Mouse (Mus musculus) Patski (cell line): ENCODE data around the gene Nnmt. TPM values are rescaled to one million over a fixed set of nuclear protein-coding genes. Genes with fewer than 3 reads are reported as not detected.

Experiments
- ATAC-seq: fragments of 100-300 bp; one replicate; pipeline ENCODE4 v1.8.0; 2021
- CTCF ChIA-PET: fragments of 350-600 bp; sonication (Branson Sonifier 250); formaldehyde crosslinking; loops from one replicate; lab custom pipeline; 2022; ENCODE audit warnings: inconsistent platforms; lab: Charles Lee
- POLR2A ChIA-PET: fragments of 350-600 bp; sonication (Branson Sonifier 250); formaldehyde crosslinking; loops from one replicate; lab custom pipeline; 2022; ENCODE audit warnings: antibody characterized with exemption, inconsistent platforms; lab: Charles Lee
- DNase-seq: peaks from one replicate; pipeline ENCODE4 v3.0.0-alpha.2; 2011; ENCODE audit warnings: low read depth, low spot score
- H3K27me3 ChIP-seq: fragments of 371-371 bp; one replicate; pipeline ENCODE4 v1.5.1; 2021
- CTCF ChIP-seq: fragments of 100-300 bp; IDR thresholded peaks from one replicate; pipeline ENCODE4 v1.5.1; 2021
- in situ Hi-C: fragments of 300-500 bp; cut with MboI; formaldehyde crosslinking; loops from 3 replicates; pipeline ENCODE4 v1.11.1; 2018; ENCODE audit warnings: low pct_unique_long_range_greater_than_20kb, mixed read lengths
- polyA plus RNA-seq: library from polyadenylated mRNA; unstranded; gene quantifications from one replicate; pipeline ENCODE4 v1.2.3, GENCODE M21; 2021

The Nnmt gene
- polyA plus RNA-seq, 1 experiment from 2014 or later, result 28.4 TPM

DNA sequence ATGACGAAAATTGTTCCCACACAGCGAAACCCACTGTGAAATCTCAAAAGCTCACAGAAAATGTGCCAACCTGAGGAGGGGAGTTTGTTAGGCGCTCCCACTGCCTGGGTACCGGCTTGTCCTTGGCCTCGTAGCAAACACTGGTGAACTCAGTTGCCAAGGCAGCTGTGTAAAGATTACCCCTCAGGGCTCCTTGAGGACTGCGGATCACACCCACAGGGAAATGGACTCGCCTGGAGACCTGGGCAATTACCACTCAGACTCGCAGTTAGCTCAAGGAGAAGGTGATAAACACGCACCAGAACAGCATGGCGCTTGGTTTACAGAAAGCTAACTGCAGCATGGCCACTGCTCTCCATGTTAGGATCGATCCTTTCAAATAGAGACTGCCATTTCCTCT is 8.0 kb downstream of the Nnmt start:
- no peaks in the 10 kb centered on the region for H3K27me3 ChIP-seq
- DNase-seq (no peak), ATAC-seq (no peak)
- in situ Hi-C loops, result loop anchor here (25.0 kb wide), 1 partner anchor 860 kb away; no protein-coding TSS in a partner anchor
- no peak for TF ChIP-seq CTCF
- ChIA-PET POLR2A (no interaction called here), CTCF (interaction anchor here (2.0 to 2.1 kb wide), 2 partner anchors 10 to 15 kb away, joined by 5 to 8 read pairs; no protein-coding TSS in a partner anchor)

DNA sequence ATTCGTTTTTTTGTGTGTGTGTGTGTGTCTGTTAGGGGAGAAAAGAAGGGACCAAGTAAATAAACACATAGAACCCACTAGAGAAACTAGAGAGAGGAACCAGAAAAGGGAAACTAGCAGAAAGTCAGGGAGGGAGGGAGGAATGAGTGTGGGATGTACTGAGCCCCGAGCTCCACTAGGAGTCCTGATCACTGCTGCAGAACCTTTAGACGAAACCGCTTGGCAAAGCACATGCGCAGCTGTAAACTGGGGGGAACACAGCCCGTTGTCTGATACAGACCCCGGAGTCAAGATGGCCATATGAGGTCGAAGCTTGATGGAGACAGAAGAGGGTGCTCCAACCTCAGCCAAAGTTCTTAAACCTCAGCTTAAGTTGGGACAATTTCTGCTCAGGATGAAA is 11.0 kb downstream of the Nnmt start:
- TF ChIP-seq CTCF, result no peak
- in situ Hi-C loops, result loop anchor here (25.0 kb wide), 1 partner anchor 857 kb away; no protein-coding TSS in a partner anchor
- ATAC-seq (no peak), DNase-seq (no peak)
- H3K27me3 ChIP-seq, result no peaks in the 10 kb centered on the region
- ChIA-PET CTCF (interaction anchor here (1.2 to 1.5 kb wide), 2 partner anchors 10 to 11 kb away, joined by 3 to 5 read pairs; partner anchors contain the start of gene Nnmt), POLR2A (no interaction called here)

DNA sequence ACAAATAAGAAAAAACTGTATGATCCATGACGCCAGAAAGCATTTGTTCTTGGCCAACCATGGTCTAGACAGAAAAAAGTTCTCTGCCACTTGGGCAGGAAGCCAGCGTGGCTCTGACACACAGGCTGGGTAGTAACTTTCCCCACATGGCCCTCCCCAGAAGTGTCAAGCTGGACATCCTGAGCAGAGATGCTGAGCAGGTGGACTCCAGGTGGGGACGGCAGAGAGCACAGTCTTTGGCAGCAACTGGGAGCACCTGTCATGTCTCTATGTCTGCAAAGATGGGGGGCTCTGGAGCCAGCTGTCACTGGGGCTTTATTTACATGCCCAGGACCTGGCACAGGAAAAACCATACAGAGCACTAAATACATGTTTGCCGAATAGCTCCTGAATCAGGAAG is 14.3 kb downstream of the Nnmt start:
- in situ Hi-C loops, result loop anchor here (25.0 kb wide), 1 partner anchor 853 kb away; no protein-coding TSS in a partner anchor
- CTCF ChIA-PET, result no interaction called here
- POLR2A ChIA-PET, result no interaction called here
- no peaks in the 10 kb centered on the region for H3K27me3 ChIP-seq
- no peak for ATAC-seq
- TF ChIP-seq CTCF, result no peak
- DNase-seq, result no peak

DNA sequence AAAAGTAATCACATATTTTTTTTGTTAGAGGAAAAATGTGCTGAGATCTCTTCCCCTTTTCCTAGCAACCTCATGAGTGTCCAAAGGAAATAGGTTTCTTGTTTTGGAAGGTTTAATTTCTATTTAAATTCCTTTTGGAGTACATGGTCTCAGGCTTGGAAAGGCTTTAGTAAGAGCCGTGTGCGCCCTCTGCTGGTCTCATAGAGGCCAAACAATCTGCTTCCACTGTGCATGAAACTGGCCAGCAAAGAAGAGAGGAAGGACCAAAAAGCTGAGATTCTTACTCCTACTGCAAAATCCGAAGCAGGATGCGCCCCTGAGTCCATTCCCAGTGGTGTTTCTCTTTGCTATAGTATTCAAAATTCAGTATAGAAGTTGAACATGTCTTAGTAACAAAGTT is 18.6 kb downstream of the Nnmt start:
- POLR2A ChIA-PET, result interaction anchor here (0.5 to 1.2 kb wide), 2 partner anchors 10 to 106 kb away, joined by 3 to 4 read pairs; partner anchors contain the start of gene Rexo2
- in situ Hi-C loops, result loop anchor here (25.0 kb wide), 1 partner anchor 849 kb away; no protein-coding TSS in a partner anchor
- TF ChIP-seq CTCF, result peak; percentile 92
- H3K27me3 ChIP-seq, result no peaks in the 10 kb centered on the region
- ATAC-seq (no peak), DNase-seq (no peak)
- CTCF ChIA-PET, result interaction anchor here (0.8 to 2.2 kb wide), 13 partner anchors 11 to 123 kb away, joined by 3 to 9 read pairs (median 3); partner anchors contain the start of genes Gm5617 and Nnmt

DNA sequence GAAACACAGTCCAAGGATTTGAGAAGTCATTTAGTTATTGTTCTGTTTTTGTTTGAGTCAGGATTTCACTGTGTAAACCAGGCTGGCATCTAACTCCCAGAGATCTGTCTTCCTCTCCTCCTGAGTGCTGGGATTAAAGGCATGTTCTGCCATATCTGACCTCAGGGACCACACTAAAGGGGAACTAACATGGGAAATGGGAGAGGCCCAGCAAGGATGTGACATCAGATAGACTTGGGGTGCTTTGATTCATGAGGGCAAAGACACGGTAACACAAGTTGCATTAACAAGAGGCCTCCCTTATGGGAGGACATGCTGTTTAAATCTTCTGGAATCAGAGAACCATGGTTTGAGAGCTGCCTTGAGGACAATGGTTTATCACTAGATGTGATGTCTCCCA is 24.1 kb downstream of the Nnmt start:
- TF ChIP-seq CTCF, result no peak
- DNase-seq, result no peak
- ATAC-seq, result no peak
- POLR2A ChIA-PET, result no interaction called here
- CTCF ChIA-PET, result interaction anchor here (0.8 to 1.4 kb wide), 2 partner anchors 18 to 110 kb away, joined by 3 read pairs; no protein-coding TSS in a partner anchor
- in situ Hi-C loops, result loop anchor here (25.0 kb wide), 1 partner anchor 844 kb away; no protein-coding TSS in a partner anchor
- no peaks in the 10 kb centered on the region for H3K27me3 ChIP-seq

DNA sequence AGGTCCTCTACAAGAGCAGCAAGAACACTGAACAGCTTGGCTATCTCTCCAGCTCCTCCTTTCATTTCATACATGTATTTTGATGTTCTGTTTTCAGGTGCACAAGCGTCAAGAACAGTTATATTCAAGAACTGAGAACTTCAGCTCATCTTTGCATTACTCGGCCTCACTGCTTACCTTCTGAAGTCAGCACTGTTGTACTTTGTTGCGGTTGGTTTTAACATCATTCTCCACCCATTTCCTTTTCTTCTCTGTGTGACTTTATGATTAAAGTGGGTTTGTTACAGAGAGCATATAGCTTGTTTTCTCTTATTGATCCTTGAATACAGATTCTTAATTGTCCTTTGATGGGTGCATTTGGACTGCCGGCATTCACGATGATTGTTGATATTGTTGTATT is 42.6 kb downstream of the Nnmt start:
- TF ChIP-seq CTCF, result no peak
- ChIA-PET POLR2A (interaction anchor here (1.0 kb wide), 1 partner anchor 13 kb away, joined by 5 read pairs; no protein-coding TSS in a partner anchor), CTCF (interaction anchor here (0.9 to 1.1 kb wide), 2 partner anchors 9 to 24 kb away, joined by 3 read pairs; no protein-coding TSS in a partner anchor)
- no peaks in the 10 kb centered on the region for H3K27me3 ChIP-seq
- DNase-seq, result no peak
- ATAC-seq, result no peak
- in situ Hi-C loops, result loop anchor here (5.0 kb wide), 1 partner anchor 95 kb away; no protein-coding TSS in a partner anchor

DNA sequence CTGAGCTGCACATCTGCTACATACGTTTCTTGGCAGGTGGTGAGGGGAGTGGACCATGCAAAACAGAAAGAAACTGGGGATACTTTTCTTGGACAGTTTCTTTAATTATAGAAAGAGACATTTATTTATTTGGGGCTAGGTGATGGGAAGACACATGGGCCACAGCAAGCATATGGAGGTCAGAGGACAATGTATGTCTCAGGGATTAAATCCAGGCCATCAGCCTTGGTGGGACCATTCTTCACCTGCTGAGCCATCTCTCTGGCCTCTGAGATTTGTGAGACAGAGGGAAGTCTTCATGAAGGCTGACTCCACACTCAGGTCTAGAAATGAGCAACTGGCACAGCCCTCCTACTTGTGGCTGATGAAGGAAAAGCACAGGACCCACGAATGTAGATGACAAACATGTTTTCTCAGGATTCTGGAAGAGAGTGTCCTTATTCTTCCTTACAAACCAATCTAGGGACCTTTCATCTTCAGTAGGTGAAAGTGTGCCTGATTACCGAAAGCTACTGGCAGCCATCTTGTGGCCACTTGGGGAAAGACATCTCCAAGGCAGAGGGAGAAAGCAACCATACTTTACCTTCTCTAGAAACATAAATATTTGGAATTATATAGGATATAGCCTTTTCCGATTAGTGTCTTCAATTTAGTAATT is 45.3 kb downstream of the Nnmt start:
- H3K27me3 ChIP-seq, result peaks cover 2% of the 10 kb centered on the region
- DNase-seq (no peak), ATAC-seq (no peak)
- in situ Hi-C loops, result loop anchor here (5.0 kb wide), 1 partner anchor 92 kb away; no protein-coding TSS in a partner anchor
- TF ChIP-seq CTCF, result peak; percentile 73
- ChIA-PET POLR2A (no interaction called here), CTCF (interaction anchor here (2.1 kb wide), 1 partner anchor 32 kb away, joined by 4 read pairs; no protein-coding TSS in a partner anchor)

DNA sequence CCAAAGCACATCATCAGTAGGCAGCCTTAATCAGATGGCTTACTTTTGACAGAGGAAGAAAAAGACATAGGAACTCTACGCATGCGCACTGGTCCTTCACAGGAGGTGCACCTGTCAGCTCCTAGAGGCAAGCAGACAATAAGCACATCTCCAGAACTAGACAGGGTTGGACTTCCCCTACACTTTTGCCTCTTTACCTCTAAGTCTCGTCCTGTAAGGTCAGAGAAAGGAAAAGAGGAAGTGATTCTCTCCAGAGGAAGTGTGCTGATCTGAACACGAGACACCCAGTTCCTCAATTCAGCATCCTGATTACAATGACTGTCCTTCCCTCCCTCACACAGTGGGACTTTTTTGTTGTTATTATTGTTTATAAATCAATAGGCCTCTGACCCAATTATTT is 46.3 kb downstream of the Nnmt start:
- ATAC-seq (no peak), DNase-seq (no peak)
- H3K27me3 ChIP-seq, result peaks cover 2% of the 10 kb centered on the region
- POLR2A ChIA-PET, result no interaction called here
- CTCF ChIA-PET, result interaction anchor here (2.1 kb wide), 1 partner anchor 31 kb away, joined by 4 read pairs; no protein-coding TSS in a partner anchor
- in situ Hi-C loops, result no loop called here
- TF ChIP-seq CTCF, result no peak

DNA sequence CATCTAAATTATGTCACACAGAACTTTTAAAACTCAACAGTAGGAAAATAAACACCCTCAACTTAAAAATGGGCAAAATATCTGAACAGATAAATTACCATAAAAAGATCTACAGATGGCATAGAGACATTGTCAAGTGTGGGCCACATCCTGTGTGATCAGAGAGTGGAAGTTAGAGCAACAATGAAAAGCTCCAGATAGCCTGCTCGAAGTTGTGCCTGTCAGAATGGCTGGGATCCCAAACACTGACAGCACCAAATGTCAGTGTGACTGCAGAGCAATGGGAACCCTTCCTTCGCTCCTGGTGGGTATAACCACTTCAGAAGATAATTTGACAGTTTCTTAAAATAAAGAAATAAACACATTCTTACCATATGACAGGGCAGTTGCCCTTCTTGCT is 55.9 kb downstream of the Nnmt start:
- no peak for DNase-seq
- CTCF ChIA-PET, result no interaction called here
- no peak for TF ChIP-seq CTCF
- no peak for ATAC-seq
- H3K27me3 ChIP-seq, result peaks cover 26% of the 10 kb centered on the region
- POLR2A ChIA-PET, result no interaction called here
- in situ Hi-C loops, result no loop called here

DNA sequence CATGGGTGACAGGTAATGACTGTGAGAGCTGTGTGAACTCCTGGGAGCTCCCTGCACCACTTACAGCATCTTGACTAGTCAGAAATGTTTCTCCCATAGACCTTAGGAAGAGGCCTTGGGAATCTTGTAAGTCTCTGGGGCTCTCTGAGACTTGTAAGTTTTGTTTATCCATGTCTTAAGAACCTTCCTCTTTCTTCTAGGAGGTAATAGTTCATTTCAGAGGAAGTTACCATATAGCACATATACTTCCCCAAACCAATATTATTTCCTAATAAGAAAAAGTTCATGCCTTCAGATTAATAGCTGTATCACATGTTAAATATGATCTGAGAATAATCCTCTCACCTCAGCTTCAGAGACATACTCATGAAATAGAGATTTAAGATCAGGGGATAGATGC is 57.7 kb downstream of the Nnmt start:
- TF ChIP-seq CTCF, result no peak
- ChIA-PET CTCF (no interaction called here), POLR2A (no interaction called here)
- ATAC-seq, result no peak
- DNase-seq, result no peak
- peaks cover 26% of the 10 kb centered on the region for H3K27me3 ChIP-seq
- in situ Hi-C loops, result no loop called here

Other genes starting within 250 kb of the Nnmt start
- 166 TPM for gene Rexo2, start 124.5 kb downstream of the Nnmt start, polyA plus RNA-seq
- 57.6 TPM for gene Rbm7, start 109.9 kb downstream of the Nnmt start, polyA plus RNA-seq
- 17.0 TPM for gene Gm5617, start 109.7 kb downstream of the Nnmt start, polyA plus RNA-seq
- gene Zbtb16, start 231.1 kb upstream of the Nnmt start, polyA plus RNA-seq, result 0.15 TPM